Mouse (Mus musculus): ENCODE results near the gene Hint1. TPM values are rescaled to one million over a fixed set of nuclear protein-coding genes. Genes with fewer than 3 reads are reported as not detected.

Gene Hint1
- polyA plus RNA-seq, 1 experiment from 2014 or later, result 611 TPM

DNA sequence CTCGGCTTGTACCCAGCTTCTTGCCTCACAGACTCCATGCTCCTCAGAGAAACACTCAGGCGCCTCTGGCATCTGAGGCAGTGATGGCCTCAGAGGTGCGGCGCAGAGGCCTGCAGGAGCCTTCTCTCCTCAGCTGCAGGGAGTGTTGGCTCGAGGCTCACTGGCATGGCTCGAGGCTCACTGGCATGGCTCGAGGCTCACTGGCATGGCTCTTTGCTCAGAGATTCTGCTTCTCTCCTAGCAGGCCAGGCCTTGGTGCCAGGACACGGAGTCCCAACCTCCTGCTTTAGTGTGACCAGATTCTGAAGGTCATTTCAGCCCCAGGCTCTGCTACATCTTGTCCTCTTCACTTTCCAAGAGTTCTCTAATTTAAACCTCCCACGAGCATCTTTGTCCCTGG, 30.1 kb upstream of the Hint1 start:
- no peaks in the 10 kb centered on the region for H3K4me1 ChIP-seq (ENCODE audit: control insufficient read depth, insufficient read depth, low read length)
- H3K4me2 ChIP-seq (ENCODE audit: low read depth, severe bottlenecking), result no peak overlapping the region
- H3K27me3 ChIP-seq (ENCODE audit: control insufficient read depth, insufficient read depth, low read length), result no peaks in the 10 kb centered on the region
- no peaks in the 10 kb centered on the region for H3K36me3 ChIP-seq (ENCODE audit: control insufficient read depth, insufficient read depth, low read length)
- ATAC-seq (ENCODE audit: insufficient number of reproducible peaks, low FRiP score, low TSS enrichment, low read depth) (no peak), DNase-seq (ENCODE audit: low spot score) (no peak)
- H3K9ac ChIP-seq (ENCODE audit: low read length), result no peak overlapping the region
- WGBS, result 86% methylated on average over 9 of the region's 9 CpGs
- H3K27ac ChIP-seq (replicated peaks; ENCODE audit: low read depth, low read length), result no peak overlapping the region
- 0 out of 2 replicates have a peak, but pooled peaks cover 2% of the 10 kb centered on the region for H3K9me3 ChIP-seq (ENCODE audit: control insufficient read depth, low read length)
- no peak overlapping the region for H3K4me3 ChIP-seq (ENCODE audit: low read depth, low read length)

DNA sequence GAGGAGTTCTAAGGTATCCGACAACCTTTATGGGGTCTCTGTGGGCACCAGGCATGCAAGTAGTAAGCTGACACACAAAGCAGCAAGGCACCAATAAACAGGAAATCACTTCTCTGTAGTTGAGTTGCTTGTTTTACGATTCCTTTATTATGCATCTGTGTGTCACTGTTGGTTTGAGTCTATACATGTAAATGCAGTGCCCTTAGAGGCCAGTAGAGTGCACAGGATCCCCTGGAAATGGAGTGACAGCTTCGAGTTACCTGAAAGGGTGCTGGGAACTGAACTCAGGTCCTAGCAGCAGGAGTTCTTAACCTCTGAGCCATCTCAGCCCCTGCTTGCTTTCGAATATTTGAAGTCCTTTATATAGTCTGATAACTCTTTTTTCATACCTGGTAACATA, 26.5 kb upstream of the Hint1 start:
- 0 out of 2 replicates have a peak, but pooled peaks cover 2% of the 10 kb centered on the region for H3K9me3 ChIP-seq (ENCODE audit: control insufficient read depth, low read length)
- H3K4me3 ChIP-seq (ENCODE audit: low read depth, low read length), result no peak overlapping the region
- DNase-seq (ENCODE audit: low spot score) (no peak), ATAC-seq (ENCODE audit: insufficient number of reproducible peaks, low FRiP score, low TSS enrichment, low read depth) (no peak)
- no peaks in the 10 kb centered on the region for H3K36me3 ChIP-seq (ENCODE audit: control insufficient read depth, insufficient read depth, low read length)
- WGBS, result 89% methylated on average over 4 of the region's 4 CpGs
- no peak overlapping the region for H3K9ac ChIP-seq (ENCODE audit: low read length)
- H3K27me3 ChIP-seq (ENCODE audit: control insufficient read depth, insufficient read depth, low read length), result no peaks in the 10 kb centered on the region
- H3K27ac ChIP-seq (replicated peaks; ENCODE audit: low read depth, low read length), result no peak overlapping the region
- no peak overlapping the region for H3K4me2 ChIP-seq (ENCODE audit: low read depth, severe bottlenecking)
- no peaks in the 10 kb centered on the region for H3K4me1 ChIP-seq (ENCODE audit: control insufficient read depth, insufficient read depth, low read length)

DNA sequence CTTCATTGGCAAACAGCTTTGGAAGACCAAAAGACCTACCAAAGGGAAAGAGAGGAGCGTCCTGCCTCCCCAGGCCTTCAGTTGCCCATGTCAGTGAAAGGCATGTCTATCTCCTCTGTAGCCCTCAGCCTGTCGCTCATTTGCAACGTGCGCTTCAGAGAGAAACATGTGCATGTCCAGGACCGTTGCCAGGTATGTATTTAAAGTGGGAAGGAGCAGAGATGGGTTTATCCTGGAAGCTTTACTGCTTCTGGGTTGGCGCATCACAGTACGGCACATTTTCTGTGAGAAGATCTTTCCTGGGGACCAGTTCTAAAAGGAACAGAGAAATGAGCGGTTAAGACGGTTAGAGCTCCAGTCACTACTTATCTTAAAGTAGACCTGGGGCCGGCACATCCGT, 25.3 kb upstream of the Hint1 start:
- no peak for DNase-seq (ENCODE audit: low spot score)
- H3K4me1 ChIP-seq (ENCODE audit: control insufficient read depth, insufficient read depth, low read length), result no peaks in the 10 kb centered on the region
- H3K4me3 ChIP-seq (ENCODE audit: low read depth, low read length), result no peak overlapping the region
- WGBS, result 95% methylated on average over 11 of the region's 11 CpGs
- H3K9me3 ChIP-seq (ENCODE audit: control insufficient read depth, low read length), result 0 out of 2 replicates have a peak, but pooled peaks cover 2% of the 10 kb centered on the region
- H3K36me3 ChIP-seq (ENCODE audit: control insufficient read depth, insufficient read depth, low read length), result no peaks in the 10 kb centered on the region
- ATAC-seq (ENCODE audit: insufficient number of reproducible peaks, low FRiP score, low TSS enrichment, low read depth), result no peak
- no peak overlapping the region for H3K9ac ChIP-seq (ENCODE audit: low read length)
- no peaks in the 10 kb centered on the region for H3K27me3 ChIP-seq (ENCODE audit: control insufficient read depth, insufficient read depth, low read length)
- no peak overlapping the region for H3K27ac ChIP-seq (replicated peaks; ENCODE audit: low read depth, low read length)
- no peak overlapping the region for H3K4me2 ChIP-seq (ENCODE audit: low read depth, severe bottlenecking)

DNA sequence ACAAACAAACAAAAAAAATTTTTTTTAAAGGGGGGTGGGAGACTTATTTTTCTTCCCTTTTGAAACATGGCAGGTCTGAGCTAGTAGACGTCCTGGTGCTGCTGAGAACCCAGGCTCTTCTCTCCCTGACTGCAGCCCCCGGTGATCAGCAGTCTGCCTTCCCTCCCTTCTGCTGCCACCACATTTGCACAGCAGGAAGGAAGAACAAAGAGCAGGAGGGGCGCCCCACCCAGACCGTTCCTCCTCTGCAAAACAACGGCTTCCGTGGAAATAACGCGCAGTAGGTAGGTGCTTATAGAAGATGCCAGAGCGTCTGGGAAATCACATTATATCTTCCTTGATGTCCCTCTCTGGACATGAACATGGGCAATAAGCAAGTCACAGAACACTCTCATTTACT, 21.8 kb upstream of the Hint1 start:
- no peak overlapping the region for H3K27ac ChIP-seq (replicated peaks; ENCODE audit: low read depth, low read length)
- no peaks in the 10 kb centered on the region for H3K4me1 ChIP-seq (ENCODE audit: control insufficient read depth, insufficient read depth, low read length)
- no peak overlapping the region for H3K4me3 ChIP-seq (ENCODE audit: low read depth, low read length)
- H3K9me3 ChIP-seq (ENCODE audit: control insufficient read depth, low read length), result 0 out of 2 replicates have a peak, but pooled peaks cover 2% of the 10 kb centered on the region
- WGBS, result 58% methylated on average over 9 of the region's 9 CpGs
- ATAC-seq (ENCODE audit: insufficient number of reproducible peaks, low FRiP score, low TSS enrichment, low read depth), result no peak
- H3K36me3 ChIP-seq (ENCODE audit: control insufficient read depth, insufficient read depth, low read length), result no peaks in the 10 kb centered on the region
- no peak overlapping the region for H3K4me2 ChIP-seq (ENCODE audit: low read depth, severe bottlenecking)
- DNase-seq (ENCODE audit: low spot score), result no peak
- no peaks in the 10 kb centered on the region for H3K27me3 ChIP-seq (ENCODE audit: control insufficient read depth, insufficient read depth, low read length)
- no peak overlapping the region for H3K9ac ChIP-seq (ENCODE audit: low read length)

DNA sequence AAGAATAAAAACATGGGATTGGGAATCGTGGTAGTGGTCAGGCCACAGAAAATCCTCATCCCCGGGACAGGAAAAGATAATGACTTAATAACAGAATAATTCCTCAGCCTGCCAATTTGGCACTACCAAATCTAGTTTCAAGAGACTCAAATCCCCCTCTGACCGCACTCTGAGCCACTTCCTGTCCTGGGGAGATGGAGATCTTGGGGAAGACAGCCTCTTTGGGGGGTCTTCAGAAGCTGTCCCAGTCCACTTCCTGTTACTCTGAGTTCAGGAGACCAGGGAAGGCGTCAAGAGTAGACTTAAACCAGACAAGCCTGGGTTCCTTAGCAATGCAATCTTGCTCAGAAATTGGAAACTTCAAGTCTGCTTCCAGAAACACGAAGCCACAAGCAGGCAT, 21.2 kb upstream of the Hint1 start:
- DNase-seq (ENCODE audit: low spot score) (no peak), ATAC-seq (ENCODE audit: insufficient number of reproducible peaks, low FRiP score, low TSS enrichment, low read depth) (no peak)
- Histone ChIP-seq H3K36me3 (ENCODE audit: control insufficient read depth, insufficient read depth, low read length) (no peaks in the 10 kb centered on the region), H3K9ac (ENCODE audit: low read length) (no peak overlapping the region), H3K4me2 (ENCODE audit: low read depth, severe bottlenecking) (no peak overlapping the region), H3K27ac (replicated peaks; ENCODE audit: low read depth, low read length) (no peak overlapping the region), H3K4me1 (ENCODE audit: control insufficient read depth, insufficient read depth, low read length) (no peaks in the 10 kb centered on the region), H3K27me3 (ENCODE audit: control insufficient read depth, insufficient read depth, low read length) (no peaks in the 10 kb centered on the region), H3K9me3 (ENCODE audit: control insufficient read depth, low read length) (no peaks in the 10 kb centered on the region), H3K4me3 (ENCODE audit: low read depth, low read length) (no peak overlapping the region)
- WGBS, result 84% methylated on average over 5 of the region's 5 CpGs

DNA sequence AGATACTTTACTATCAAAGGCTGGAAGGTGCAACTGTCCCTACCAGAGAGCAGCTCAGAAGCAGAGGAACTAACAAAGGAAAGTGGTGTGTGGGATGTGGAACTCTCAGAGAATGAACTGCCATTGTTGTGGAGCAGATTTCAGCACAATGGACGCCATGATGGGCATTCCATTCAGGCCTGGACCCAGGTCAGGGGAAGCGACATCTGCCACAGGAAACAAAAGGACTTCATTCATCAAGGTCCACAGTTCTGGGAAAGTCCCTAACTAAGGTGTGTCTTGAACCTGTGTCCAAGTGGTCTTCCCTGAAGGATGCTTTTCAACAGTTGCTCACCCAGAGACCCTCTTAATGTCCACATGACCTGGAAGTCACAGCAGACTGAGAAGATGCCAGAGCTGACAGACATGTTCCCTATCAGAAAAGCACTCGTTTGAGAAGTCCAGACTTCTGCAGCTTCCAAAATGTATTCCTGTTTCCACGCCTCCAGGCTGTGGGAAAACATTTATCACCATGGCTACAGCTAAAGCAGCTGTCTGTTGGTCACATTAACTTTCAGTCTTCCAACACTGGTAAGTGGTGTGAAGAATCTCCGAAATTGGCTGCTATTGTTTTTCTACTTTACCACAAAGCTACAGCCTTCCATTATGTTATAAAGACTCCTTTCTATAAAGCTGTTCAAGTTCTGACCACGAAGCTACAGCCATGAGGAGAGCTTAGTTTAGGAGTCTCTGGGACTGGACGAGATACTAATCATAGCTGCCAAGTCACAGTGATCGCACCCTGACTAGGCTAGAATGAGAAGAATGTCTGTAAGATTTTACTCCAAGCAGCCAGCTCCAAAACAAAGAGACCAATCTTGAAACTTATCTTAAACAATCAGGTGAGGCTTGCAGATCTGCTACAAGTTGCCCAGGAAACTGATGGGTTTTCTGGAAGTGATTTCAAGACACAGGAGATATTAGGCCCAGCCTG, 20.4 kb upstream of the Hint1 start:
- 78% methylated on average over 8 of the region's 8 CpGs for WGBS
- H3K4me3 ChIP-seq (ENCODE audit: low read depth, low read length), result no peak overlapping the region
- no peaks in the 10 kb centered on the region for H3K36me3 ChIP-seq (ENCODE audit: control insufficient read depth, insufficient read depth, low read length)
- no peaks in the 10 kb centered on the region for H3K9me3 ChIP-seq (ENCODE audit: control insufficient read depth, low read length)
- H3K4me1 ChIP-seq (ENCODE audit: control insufficient read depth, insufficient read depth, low read length), result no peaks in the 10 kb centered on the region
- H3K27ac ChIP-seq (replicated peaks; ENCODE audit: low read depth, low read length), result no peak overlapping the region
- H3K9ac ChIP-seq (ENCODE audit: low read length), result no peak overlapping the region
- DNase-seq (ENCODE audit: low spot score), result no peak
- H3K27me3 ChIP-seq (ENCODE audit: control insufficient read depth, insufficient read depth, low read length), result no peaks in the 10 kb centered on the region
- no peak for ATAC-seq (ENCODE audit: insufficient number of reproducible peaks, low FRiP score, low TSS enrichment, low read depth)
- no peak overlapping the region for H3K4me2 ChIP-seq (ENCODE audit: low read depth, severe bottlenecking)

DNA sequence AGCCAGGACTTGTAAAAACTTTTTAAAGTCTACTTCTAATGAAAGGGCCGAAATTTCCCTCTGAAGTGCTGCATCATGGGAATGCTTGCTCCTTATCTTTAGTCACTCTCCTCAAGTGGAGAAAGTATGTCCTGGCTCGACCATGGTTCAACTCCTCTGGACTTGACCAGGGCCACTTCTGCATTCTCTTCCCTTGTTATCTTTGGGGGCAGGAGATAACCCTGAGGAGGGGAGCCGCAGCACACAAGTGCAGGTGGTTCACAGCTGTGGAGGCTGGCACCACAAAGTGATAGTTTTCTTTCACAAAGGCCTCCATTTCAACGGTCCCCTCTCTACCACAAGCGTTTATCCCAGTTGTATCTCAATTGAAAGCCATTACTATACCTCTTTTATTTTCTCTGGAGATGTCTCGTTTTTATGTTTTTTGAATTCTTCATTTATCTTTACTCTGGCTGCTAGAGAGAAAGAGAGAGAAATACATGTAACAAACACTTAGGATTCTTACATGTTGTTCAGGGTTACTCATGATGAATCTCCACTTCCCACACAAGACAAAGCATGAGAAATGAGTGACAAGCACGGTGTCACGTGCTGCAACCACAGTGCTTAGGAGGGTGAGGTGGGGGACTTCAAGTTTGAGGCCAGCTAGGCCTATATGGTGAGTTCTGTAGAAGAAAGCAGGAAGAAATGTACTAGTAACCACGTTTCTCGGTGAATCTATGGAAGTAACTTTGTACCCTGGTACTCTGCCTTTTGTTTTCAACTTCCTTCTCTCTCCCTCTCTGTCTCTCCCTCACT, 16.0 kb upstream of the Hint1 start:
- 85% methylated on average over 10 of the region's 10 CpGs for WGBS
- H3K4me3 ChIP-seq (ENCODE audit: low read depth, low read length), result no peak overlapping the region
- H3K4me2 ChIP-seq (ENCODE audit: low read depth, severe bottlenecking), result no peak overlapping the region
- H3K27me3 ChIP-seq (ENCODE audit: control insufficient read depth, insufficient read depth, low read length), result no peaks in the 10 kb centered on the region
- H3K36me3 ChIP-seq (ENCODE audit: control insufficient read depth, insufficient read depth, low read length), result no peaks in the 10 kb centered on the region
- H3K4me1 ChIP-seq (ENCODE audit: control insufficient read depth, insufficient read depth, low read length), result no peaks in the 10 kb centered on the region
- no peaks in the 10 kb centered on the region for H3K9me3 ChIP-seq (ENCODE audit: control insufficient read depth, low read length)
- H3K27ac ChIP-seq (replicated peaks; ENCODE audit: low read depth, low read length), result no peak overlapping the region
- no peak overlapping the region for H3K9ac ChIP-seq (ENCODE audit: low read length)
- ATAC-seq (ENCODE audit: insufficient number of reproducible peaks, low FRiP score, low TSS enrichment, low read depth) (no peak), DNase-seq (ENCODE audit: low spot score) (no peak)

DNA sequence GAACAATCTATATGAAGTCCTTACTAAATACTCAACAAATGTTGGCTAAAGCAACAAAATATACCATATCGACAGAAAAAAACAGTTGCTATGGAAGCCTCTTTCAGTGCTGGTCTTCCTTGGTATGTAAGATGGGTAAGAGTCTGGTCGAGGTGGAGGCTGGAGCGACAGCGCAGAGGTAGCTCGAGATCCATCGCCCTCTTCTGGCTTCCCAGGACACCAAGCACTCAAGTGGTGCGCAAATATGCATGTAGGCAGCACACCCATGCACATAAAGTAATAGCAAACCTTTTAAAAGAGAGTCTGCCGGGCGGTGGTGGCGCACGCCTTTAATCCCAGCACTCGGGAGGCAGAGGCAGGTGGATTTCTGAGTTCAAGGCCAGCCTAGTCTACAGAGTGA, 14.5 kb upstream of the Hint1 start:
- no peak overlapping the region for H3K9ac ChIP-seq (ENCODE audit: low read length)
- DNase-seq (ENCODE audit: low spot score), result no peak
- no peaks in the 10 kb centered on the region for H3K36me3 ChIP-seq (ENCODE audit: control insufficient read depth, insufficient read depth, low read length)
- H3K4me2 ChIP-seq (ENCODE audit: low read depth, severe bottlenecking), result no peak overlapping the region
- no peaks in the 10 kb centered on the region for H3K9me3 ChIP-seq (ENCODE audit: control insufficient read depth, low read length)
- no peaks in the 10 kb centered on the region for H3K4me1 ChIP-seq (ENCODE audit: control insufficient read depth, insufficient read depth, low read length)
- 92% methylated on average over 12 of the region's 12 CpGs for WGBS
- no peak overlapping the region for H3K4me3 ChIP-seq (ENCODE audit: low read depth, low read length)
- ATAC-seq (ENCODE audit: insufficient number of reproducible peaks, low FRiP score, low TSS enrichment, low read depth), result no peak
- H3K27ac ChIP-seq (replicated peaks; ENCODE audit: low read depth, low read length), result no peak overlapping the region
- no peaks in the 10 kb centered on the region for H3K27me3 ChIP-seq (ENCODE audit: control insufficient read depth, insufficient read depth, low read length)

Measured in limb, embryonic 11.5 days (tissue).